Mouse (Mus musculus) right cerebral cortex, adult 2 months (tissue): ENCODE data around the gene Khdrbs2.
"Not testable (repeated sequence)": the region's sequence is repeated elsewhere in the genome, so short reads cannot be mapped to it uniquely, and the experiment has no call there.

Source experiments
- DNase-seq, 2 experiments: peaks; one replicate each; pipeline ENCODE4 v3.0.0; 2021 to 2022; ENCODE audit warnings: low spot score in 2 of 2

The Khdrbs2 gene

DNA sequence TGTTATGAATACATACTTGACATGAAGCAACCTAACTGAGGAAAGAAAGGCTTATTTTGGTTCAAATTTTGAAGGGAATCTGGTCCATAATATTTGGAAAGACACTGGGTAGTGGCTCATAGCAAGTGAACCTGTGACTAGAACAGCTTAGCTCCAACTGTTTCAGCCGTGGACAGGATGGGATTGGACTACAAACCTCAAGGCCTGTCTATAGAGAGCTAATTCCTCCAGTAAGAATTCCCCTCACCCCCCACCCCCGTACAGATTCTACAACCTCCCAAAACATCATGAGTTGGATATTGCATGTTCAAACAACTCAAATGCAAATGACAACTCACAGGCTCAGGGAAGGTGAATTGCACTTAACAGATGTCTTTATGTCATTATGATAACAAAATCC, 298.5 kb downstream of the Khdrbs2 start:
- no peak for DNase-seq

DNA sequence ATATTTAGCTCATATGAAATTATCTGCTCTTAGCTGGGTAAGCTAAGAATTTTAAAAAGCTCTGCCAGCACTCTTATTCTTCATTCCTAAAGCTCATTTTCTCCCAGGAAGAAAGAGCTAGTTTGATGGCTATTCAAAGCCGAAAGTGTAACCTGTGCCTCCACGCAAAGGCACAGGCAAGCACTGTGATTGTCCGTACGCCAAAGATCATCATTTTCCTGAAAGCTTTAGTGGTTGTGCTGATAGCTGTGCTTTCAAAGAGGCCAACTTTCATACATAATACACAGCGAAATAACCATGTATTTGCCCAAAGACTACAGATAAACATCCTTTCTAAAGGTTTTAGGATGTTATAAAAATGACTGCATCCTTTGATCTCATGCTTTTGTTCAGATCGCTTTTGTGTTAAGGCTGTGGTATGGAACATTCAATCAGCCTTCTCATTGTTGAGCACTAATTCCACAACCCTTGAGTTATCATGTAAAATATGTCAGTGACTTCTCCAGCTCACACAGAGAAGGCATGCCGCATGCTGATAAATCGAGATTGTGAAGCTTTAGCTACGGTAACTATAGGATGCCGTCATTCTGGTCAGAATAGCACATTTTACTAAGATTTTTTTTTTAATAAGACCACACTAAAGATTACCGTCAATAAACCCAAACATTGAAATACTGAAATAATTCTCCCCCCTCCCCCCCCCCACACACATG, 299.1 kb downstream of the Khdrbs2 start:
- DNase-seq, result no peak

DNA sequence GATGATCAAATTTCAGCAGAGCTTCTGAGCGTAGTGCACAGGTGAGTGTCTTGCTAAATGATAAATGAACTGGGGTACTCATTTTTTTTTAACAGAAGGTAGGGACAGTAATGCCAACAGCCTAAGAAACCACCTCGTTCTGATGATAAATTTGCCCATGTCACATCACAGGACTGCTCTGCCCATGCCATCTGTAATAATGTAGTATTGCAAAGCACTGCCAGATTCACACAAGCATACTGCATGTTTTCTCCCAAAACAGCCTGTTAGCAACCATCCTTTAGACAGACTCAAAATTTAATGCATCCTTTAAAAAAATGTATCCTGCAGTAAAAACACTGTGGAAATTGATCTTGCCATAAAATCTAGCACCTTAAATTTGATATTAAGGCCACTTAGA, 315.4 kb downstream of the Khdrbs2 start:
- no peak for DNase-seq

DNA sequence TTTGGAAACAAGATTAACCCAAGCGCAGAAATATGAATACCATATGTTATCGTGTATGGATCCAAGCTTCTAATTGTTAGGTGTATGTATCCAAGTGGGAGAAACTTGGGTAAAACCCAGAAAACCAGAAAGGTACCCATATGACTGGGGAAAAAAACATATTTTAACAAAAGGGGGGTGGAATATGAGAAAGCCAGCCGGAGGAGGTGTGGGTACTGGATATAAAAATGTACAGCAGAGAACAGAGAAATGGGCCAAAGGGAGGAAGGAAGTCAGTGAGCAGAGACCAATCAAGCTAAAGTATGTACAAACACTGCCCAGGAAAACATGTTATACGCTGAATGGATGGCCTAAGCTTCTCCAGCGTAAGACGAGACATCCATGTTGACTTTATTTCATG, 330.9 kb downstream of the Khdrbs2 start:
- DNase-seq, result peak; percentile 35 to 44

DNA sequence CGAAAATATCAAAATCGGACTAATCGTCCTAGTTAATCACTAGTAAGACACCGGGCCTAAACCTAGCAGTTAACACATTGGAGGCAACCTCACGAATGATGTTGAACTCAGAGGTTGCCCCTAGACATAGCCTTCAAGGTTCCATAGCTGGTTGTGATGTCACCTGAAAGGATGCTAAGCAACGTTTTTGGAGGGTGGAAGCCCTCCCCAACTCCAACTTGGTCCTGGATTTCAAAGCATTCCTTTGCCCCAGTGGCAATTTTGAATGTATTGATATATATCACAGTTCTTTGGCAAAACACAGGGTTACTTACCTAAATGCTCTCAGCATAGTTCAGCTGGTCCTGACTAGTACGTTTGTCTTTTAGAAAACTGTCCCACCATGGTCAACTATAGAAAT, 374.7 kb downstream of the Khdrbs2 start, which contains the start of gene Gm5415:
Gene Gm5415 (minus strand): TSS at position 101 of the 400 bp plus-strand sequence.
- not testable (repeated sequence) for DNase-seq

GRCm38 (mm10) chr1:32553459-32553858, 380.9 kb downstream of the Khdrbs2 start:
- no peak for DNase-seq

- peak; percentile 42 to 46 for DNase-seq
These were observed 381.4 kb downstream of the Khdrbs2 start for GRCm38 (mm10) chr1:32553925-32554324.

DNA sequence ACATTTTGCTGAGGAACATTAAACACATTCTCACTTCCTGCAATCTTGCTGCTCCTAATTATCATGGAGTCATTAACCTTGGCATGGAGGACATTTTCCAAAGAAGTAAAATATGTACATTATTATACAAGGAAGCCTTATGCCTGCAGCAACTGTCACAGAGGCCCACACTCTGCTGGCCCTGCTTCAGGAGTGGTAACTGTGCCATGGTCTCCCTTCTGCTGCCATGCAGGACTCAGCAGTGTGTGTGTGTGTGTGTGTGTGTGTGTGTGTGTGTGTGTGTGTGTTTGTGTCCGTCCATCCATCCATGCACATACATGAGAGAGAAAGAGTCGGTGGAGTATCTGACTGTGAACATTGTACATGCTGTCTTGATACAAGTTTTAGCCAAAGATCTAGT, 396.4 kb downstream of the Khdrbs2 start:
- no peak for DNase-seq

DNA sequence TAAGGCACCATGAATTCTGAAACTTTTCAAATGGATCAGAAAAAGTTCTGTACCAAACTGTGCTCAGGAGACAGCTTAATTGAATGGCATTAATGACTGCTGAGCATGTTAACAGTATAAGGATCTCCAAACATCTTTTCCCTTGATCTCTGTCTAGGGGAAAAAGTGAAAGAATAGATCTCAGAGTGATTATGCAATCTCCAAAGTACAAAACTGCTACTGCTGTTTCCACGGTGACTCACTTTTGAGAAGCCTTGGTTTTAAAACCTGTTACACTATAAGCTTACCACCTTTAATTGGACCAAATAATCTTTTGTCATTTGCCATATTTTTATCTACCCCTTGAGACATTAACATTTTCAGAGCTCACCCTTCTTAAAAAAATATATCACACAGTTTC, 453.5 kb downstream of the Khdrbs2 start:
- no peak for DNase-seq

DNA sequence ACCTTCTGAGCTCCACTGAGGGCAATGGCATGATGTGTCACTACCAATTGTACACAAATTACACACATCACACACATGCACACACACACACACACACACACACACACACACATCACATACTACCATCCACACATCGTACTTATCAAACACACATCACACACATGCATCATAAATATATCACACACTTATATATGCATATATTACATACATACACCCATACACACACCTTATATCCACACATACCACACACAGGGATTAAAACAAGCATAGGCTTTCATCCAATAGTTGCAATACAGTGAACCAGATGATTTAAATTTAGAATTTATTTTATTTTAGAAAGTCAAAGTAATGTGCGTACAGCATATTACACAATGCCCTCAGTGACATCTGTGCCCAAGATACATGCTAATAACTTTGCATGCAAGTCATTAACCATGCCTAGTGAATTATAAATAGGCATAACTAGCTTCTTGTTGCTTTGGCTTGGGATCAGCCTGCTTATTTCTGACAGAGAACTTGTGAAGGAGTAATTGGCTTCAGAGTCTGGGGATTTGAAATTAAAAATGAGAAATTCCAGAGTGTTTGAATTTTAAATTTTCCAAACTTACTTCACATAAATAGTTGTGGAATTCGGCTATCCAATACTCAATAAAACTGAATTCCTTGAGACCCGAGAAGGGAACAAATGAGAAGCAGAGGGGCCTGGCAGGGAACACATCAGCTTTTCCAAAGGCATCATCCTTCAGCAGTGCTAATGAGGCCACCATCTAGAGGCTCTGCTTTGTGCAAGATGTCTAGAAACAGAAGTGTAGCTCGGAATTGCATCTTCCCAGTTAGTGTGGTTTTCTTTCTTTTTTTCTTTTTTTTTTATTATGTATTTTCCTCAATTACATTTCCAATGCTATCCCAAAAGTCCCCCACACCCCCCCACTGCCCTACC, 460.2 kb downstream of the Khdrbs2 start:
- no peak for DNase-seq

DNA sequence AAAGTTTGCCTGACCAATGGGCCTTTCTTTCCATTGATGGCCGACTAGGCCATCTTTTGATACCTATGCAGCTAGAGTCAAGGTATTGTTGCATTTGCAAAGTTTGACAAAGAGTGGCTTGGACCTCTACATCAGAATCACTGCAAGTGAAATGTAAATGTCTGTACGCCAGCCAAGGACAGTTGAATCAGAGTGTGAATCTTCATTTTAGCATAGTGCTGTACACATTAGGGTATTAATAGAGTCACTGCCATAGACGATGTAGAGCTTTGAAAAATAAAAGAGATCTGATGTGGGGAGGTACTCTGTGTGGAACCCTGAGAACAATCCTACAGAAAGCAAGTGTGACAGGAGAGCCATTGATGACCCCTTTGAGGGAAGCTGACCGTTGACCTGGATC, 460.9 kb downstream of the Khdrbs2 start:
- DNase-seq, result no peak

DNA sequence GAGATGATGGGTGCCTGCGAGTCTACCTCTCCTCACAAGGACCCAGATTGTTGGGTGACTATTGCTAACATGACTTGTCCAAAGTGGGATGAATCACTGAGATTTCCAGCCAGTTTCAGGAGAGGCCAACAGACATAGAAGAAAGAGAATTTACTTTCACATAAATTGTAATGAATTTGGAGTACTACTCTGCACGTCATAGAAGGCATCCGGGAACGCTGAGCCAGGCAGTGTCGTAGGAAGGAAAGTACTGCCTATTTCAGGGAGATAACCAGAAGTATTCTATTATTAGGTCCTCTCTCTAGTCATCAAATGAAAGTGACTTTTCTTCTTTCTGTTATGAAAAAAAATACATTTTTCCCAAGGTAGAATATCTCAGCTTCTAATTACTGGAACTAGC, 466.6 kb downstream of the Khdrbs2 start:
- peak; percentile 43 to 45 for DNase-seq

- DNase-seq, result no peak
These were observed 477.2 kb downstream of the Khdrbs2 start for GRCm38 (mm10) chr1:32649647-32650209.

- no peak for DNase-seq
These were observed 521.3 kb downstream of the Khdrbs2 start for GRCm38 (mm10) chr1:32693806-32694205.

DNA sequence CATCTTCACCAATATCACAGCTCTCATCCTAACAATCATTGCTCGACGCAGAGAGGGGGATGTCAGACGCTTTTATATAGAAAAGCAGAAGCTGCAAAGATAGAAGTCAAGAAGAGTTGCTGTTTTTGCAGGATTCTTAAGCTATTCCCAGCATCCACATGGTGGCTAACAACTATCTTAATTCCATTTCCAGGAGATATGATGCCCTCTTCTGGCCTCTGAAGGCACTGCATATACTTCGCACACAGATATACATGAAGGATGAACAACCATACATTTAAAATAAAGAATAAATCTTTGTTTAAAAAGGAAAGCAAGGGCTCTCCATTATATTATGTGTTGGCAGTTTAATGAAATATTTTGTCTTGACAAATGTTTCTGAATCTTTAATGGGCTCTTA, 527.6 kb downstream of the Khdrbs2 start:
- DNase-seq, result no peak

DNA sequence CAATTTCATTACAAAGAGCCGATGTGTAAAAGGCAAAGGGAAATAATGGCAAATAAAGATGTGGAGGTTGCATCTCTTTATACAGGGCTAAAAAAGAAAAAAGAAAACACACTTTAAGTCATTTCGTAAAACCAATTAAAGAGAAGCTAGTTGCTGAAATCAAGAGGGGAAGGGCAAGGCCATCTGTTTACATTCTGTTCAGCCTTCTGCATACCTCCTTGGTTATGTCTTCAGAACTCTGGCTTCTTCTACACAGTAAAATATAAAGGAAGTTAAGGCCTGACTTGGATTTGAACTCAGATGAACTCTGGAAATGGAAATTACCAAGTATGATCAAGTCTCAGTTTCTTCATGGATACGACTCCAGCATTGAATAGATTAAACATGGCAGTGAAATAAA, 528.8 kb downstream of the Khdrbs2 start:
- no peak for DNase-seq
